Mouse (Mus musculus): ENCODE results near the gene Msmb.

DNA sequence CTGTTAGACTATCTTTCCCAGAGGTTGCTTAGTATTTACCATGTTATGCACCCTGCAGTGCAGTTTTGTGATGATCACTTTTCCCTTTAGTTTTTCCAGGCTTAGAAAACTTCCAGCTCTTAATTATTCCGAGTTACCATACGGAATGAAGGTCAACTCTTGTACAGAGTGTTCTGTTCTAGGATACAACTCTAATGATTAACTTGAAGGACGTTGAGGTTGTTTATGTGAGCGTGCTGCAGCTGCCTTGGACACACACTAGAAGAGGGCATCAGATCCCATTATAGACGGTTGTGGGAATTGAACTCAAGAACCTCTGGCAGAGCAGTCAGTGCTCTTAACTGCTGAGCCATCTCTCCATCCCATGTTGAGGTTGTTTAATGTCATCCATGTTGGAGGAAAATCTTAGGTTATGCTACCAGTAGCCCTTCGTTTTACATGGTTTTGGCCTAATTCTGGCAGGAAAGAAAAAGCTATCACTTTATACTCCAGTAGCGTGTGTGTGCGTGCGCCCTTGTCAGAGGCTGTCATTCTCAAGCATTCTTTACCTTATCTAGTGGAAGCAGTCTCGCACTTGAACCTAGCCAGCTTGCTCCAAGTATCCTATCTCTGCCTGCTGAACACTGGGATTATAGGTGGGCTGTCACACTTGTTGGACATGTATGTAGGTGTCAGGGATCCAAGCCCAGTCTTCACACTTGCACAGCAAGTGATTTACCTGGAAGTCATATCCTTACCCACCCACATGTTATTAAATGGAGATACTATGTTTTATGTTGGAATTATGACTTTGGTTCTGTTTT, 37.8 kb downstream of the Msmb start:
- TF ChIP-seq CTCF (IDR thresholded peaks at IDR 0.05; ENCODE audit: borderline replicate concordance, insufficient read depth, low read depth, low read length) (no peak), POLR2A (IDR thresholded peaks at IDR 0.05; ENCODE audit: borderline replicate concordance, insufficient read depth, low read length) (no peak)

Measured in cerebellum, adult 2 months (tissue).